Mouse (Mus musculus) thymus, adult 2 months (tissue): ENCODE results near the gene Rnf187.

ENCODE experiments used
- CTCF ChIP-seq: fragments of 200-500 bp; IDR thresholded peaks from 2 replicates; pipeline ENCODE4 v1.5.1; 2012; ENCODE audit warnings: mild to moderate bottlenecking, control low read depth, low read length, moderate library complexity, borderline replicate concordance; ENCODE audit not compliant: control insufficient read depth, poor library complexity, insufficient read depth; ENCODE audit errors: extremely low read depth
- POLR2A ChIP-seq: fragments of 200-500 bp; IDR thresholded peaks from 2 replicates; pipeline ENCODE4 v1.6.1; 2012; ENCODE audit warnings: mild to moderate bottlenecking, low read length, control low read depth, moderate library complexity; ENCODE audit not compliant: control insufficient read depth, poor library complexity, insufficient read depth; ENCODE audit errors: extremely low read depth

- TF ChIP-seq CTCF (no peak), POLR2A (no peak)
Measured at GRCm38 (mm10) chr11:58968551-58968950, 29.8 kb upstream of the Rnf187 start.
